Mouse (Mus musculus): Measurements from ENCODE around the gene Cyp3a16. TPM values are rescaled to one million over a fixed set of nuclear protein-coding genes. Genes with fewer than 3 reads are reported as not detected.

Cyp3a16 gene
- polyA plus RNA-seq (2014; fragmentation: Illumina TruSeq; extraction: RNeasy Lipid Tissue Mini Kit (QIAGEN cat#74804); ENCODE audit: low read depth, low replicate concordance) = 0.58 TPM

GRCm38 (mm10) chr5:145469623-145470022, at the start of gene Cyp3a16:
Gene Cyp3a16 (minus strand): TSS chr5:145469723.

Other genes with a start within 250 kb of the Cyp3a16 start
- gene Zfp655, start 238.0 kb downstream of the Cyp3a16 start, polyA plus RNA-seq (2014; fragmentation: Illumina TruSeq; extraction: RNeasy Lipid Tissue Mini Kit (QIAGEN cat#74804); ENCODE audit: low read depth, low replicate concordance) = 149 TPM
- gene Zscan25, start 189.2 kb downstream of the Cyp3a16 start, polyA plus RNA-seq (2014; fragmentation: Illumina TruSeq; extraction: RNeasy Lipid Tissue Mini Kit (QIAGEN cat#74804); ENCODE audit: low read depth, low replicate concordance) = 0.41 TPM
- gene Cyp3a57, start 124.4 kb downstream of the Cyp3a16 start, polyA plus RNA-seq (2014; fragmentation: Illumina TruSeq; extraction: RNeasy Lipid Tissue Mini Kit (QIAGEN cat#74804); ENCODE audit: low read depth, low replicate concordance) = not detected
- gene Cyp3a41b, start 115.0 kb upstream of the Cyp3a16 start, polyA plus RNA-seq (2014; fragmentation: Illumina TruSeq; extraction: RNeasy Lipid Tissue Mini Kit (QIAGEN cat#74804); ENCODE audit: low read depth, low replicate concordance) = not detected